Mouse (Mus musculus) heart, postnatal 14 days (tissue): ENCODE measurements around the gene Acyp2. TPM values are rescaled to one million over a fixed set of nuclear protein-coding genes. Genes with fewer than 3 reads are reported as not detected.

ENCODE experiments used
- total RNA-seq, 2 experiments: library from RNA; stranded (reverse); gene quantifications; 2 replicates each; pipeline ENCODE4 v1.2.3; 2021

The Acyp2 gene
- total RNA-seq, 2 experiments from 2014 or later: 62.3 to 66.1 TPM

Other genes starting within 250 kb of the Acyp2 start
- gene 4930505A04Rik, start 177.8 kb downstream of the Acyp2 start, total RNA-seq: not detected
- 100 to 1,000 TPM; 138 to 169 TPM for gene Psme4, start 122.1 kb upstream of the Acyp2 start, total RNA-seq
- under 1 TPM; 0.12 to 0.14 TPM for gene Gpr75, start 235.8 kb upstream of the Acyp2 start, total RNA-seq
- 1 to 10 TPM; 7.6 to 8.5 TPM for gene Asb3, start 235.8 kb upstream of the Acyp2 start, total RNA-seq